Mouse (Mus musculus): ENCODE data around the gene Foxa1. TPM values are rescaled to one million over a fixed set of nuclear protein-coding genes. Genes with fewer than 3 reads are reported as not detected.

Gene Foxa1
- total and polyA plus RNA-seq, 3 experiments: not detected

DNA sequence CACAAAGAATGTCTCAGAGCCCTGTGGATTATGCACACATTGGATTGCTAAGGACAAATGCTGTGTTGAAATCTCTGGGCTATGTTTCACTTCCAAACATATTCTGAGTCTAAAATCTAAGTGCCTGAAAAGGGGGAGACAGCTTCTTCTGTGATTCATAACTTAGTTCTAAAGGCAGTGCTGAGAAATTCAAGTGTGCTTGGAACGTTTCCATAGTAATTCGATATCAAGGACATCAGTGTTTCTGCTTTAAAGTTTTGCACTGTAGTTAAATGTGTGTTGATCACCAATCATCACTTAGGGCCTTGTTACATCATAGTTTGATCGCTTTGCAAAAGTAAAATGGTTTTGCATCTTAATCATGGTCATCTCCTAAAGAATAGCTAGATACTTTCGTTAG, 37.0 kb downstream of the Foxa1 start:
- Histone ChIP-seq H3K27me3 (ENCODE audit: control insufficient read depth in 1 of 2, insufficient read depth in 2 of 2, low read length in 2 of 2) (no peaks in the 10 kb centered on the region), H3K9ac (ENCODE audit: control insufficient read depth, low read depth, low read length, poor library complexity, severe bottlenecking) (no peak overlapping the region), H3K4me3 (ENCODE audit: control insufficient read depth in 1 of 2, insufficient read depth in 1 of 2, low read depth in 2 of 2, low read length in 2 of 2) (no peak overlapping the region), H3K9me3 (replicated peaks; ENCODE audit: insufficient read depth, low read length) (no peaks in the 10 kb centered on the region), H3K4me1 (ENCODE audit: control insufficient read depth in 1 of 2, insufficient read depth in 2 of 2, low read length in 2 of 2) (no peaks in the 10 kb centered on the region), H3K36me3 (ENCODE audit: control insufficient read depth in 1 of 2, insufficient read depth in 2 of 2, low read length in 2 of 2) (no peaks in the 10 kb centered on the region), H3K79me2 (ENCODE audit: control insufficient read depth, insufficient read depth, low read length, poor library complexity) (no peaks in the 10 kb centered on the region), H3K27ac (ENCODE audit: control insufficient read depth, low read depth, low read length) (no peak overlapping the region)
- no peak for TF ChIP-seq USF2 (IDR thresholded peaks at IDR 0.05; ENCODE audit: borderline replicate concordance in 1 of 2, insufficient read depth in 1 of 2, low read depth in 1 of 2, low read length in 2 of 2)
- TF ChIP-seq POLR2AphosphoS2 (IDR thresholded peaks at IDR 0.05; ENCODE audit: low read length): no peak
- DNase-seq (ENCODE audit: low read depth, low spot score): no peak

DNA sequence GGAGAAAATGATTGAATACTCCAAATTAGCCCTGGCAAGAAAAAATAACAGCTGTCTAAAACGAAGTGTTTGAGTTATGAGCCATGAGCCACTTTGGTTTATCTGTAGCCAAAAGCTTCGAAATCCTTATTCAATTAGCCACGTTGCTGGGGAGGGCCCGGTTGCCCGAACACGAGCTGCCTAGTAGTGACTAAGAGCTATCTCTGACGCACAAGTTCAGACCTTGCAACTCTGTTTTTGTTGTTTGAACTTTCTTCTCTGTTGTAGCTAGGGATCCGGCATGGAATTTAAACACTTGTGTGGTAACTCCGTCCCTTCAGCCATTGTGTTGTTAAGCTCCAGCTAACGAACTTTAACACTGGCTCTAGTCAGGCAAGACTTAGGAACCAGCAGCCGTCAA, 37.8 kb downstream of the Foxa1 start:
- no peaks in the 10 kb centered on the region for H3K4me1 ChIP-seq (ENCODE audit: control insufficient read depth in 1 of 2, insufficient read depth in 2 of 2, low read length in 2 of 2)
- H3K27ac ChIP-seq (ENCODE audit: control insufficient read depth, low read depth, low read length): no peak overlapping the region
- TF ChIP-seq E2F4 (IDR thresholded peaks at IDR 0.05; ENCODE audit: borderline replicate concordance, low read depth, low read length): no peak
- TF ChIP-seq CTCF (IDR thresholded peaks at IDR 0.05 in 2 of 3, conservative IDR thresholded peaks at IDR 0.05 in 1 of 3; ENCODE audit: control insufficient read depth in 1 of 3, insufficient read depth in 1 of 3, low read depth in 2 of 3, low read length in 3 of 3, poor library complexity in 1 of 3, severe bottlenecking in 1 of 3): no peak
- no peak for TF ChIP-seq KAT2A (conservative IDR thresholded peaks at IDR 0.05; ENCODE audit: low read depth, low read length)
- no peak overlapping the region for H3K9ac ChIP-seq (ENCODE audit: control insufficient read depth, low read depth, low read length, poor library complexity, severe bottlenecking)
- H3K79me2 ChIP-seq (ENCODE audit: control insufficient read depth, insufficient read depth, low read length, poor library complexity): no peaks in the 10 kb centered on the region
- no peaks in the 10 kb centered on the region for H3K36me3 ChIP-seq (ENCODE audit: control insufficient read depth in 1 of 2, insufficient read depth in 2 of 2, low read length in 2 of 2)
- no peaks in the 10 kb centered on the region for H3K27me3 ChIP-seq (ENCODE audit: control insufficient read depth in 1 of 2, insufficient read depth in 2 of 2, low read length in 2 of 2)
- DNase-seq (ENCODE audit: low read depth, low spot score): no peak
- no peak overlapping the region for H3K4me3 ChIP-seq (ENCODE audit: control insufficient read depth in 1 of 2, insufficient read depth in 1 of 2, low read depth in 2 of 2, low read length in 2 of 2)
- no peaks in the 10 kb centered on the region for H3K9me3 ChIP-seq (replicated peaks; ENCODE audit: insufficient read depth, low read length)

DNA sequence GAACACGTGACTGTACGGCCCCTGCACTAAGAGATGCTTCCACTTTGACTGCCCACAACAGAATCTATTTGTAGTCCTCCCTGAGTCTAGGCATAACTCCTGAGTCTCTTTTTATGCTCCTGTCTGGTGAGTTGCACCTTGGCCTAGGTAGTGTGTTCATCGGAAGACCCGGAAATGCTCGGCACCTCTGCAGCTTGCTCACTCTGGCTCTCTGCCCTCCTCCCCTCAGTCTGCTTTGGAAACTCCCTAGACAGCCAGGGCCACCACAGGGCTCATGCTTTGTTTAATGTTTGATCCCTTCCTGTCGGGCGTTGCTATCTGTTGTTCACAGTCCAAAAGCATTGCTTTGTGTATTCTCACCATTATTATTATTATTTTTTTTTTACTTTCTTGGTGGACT, 41.4 kb downstream of the Foxa1 start:
- no peaks in the 10 kb centered on the region for H3K4me1 ChIP-seq (ENCODE audit: control insufficient read depth in 1 of 2, insufficient read depth in 2 of 2, low read length in 2 of 2)
- DNase-seq (ENCODE audit: low read depth, low spot score): no peak
- TF ChIP-seq USF1 (IDR thresholded peaks at IDR 0.05; ENCODE audit: low read depth, low read length) (no peak), ZMIZ1 (IDR thresholded peaks at IDR 0.05; ENCODE audit: low read depth, low read length) (no peak), MAFK (IDR thresholded peaks at IDR 0.05; ENCODE audit: borderline replicate concordance, low read depth, low read length) (no peak)

DNA sequence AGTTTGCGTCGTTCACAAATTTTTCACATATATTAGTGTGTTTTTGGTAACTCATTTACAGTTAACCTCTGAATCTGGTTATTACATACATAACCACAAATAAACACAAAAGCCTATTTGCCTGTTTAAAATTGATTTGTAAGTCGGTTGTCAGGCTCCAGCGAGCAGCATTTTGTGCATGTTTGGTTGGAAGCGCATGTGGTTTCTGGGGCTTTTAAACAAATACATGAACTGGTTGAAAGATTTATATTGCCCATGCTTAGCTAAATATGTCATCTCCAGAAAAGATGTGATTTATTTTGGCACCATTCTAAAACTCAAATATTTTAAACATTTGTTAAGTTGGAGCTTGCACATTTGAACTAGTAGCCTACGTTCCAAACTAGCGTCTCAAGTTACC, 46.5 kb downstream of the Foxa1 start:
- no peaks in the 10 kb centered on the region for H3K9me3 ChIP-seq (replicated peaks; ENCODE audit: insufficient read depth, low read length)
- H3K36me3 ChIP-seq (ENCODE audit: control insufficient read depth in 1 of 2, insufficient read depth in 2 of 2, low read length in 2 of 2): no peaks in the 10 kb centered on the region
- no peaks in the 10 kb centered on the region for H3K79me2 ChIP-seq (ENCODE audit: control insufficient read depth, insufficient read depth, low read length, poor library complexity)
- no peak overlapping the region for H3K4me3 ChIP-seq (ENCODE audit: control insufficient read depth in 1 of 2, insufficient read depth in 1 of 2, low read depth in 2 of 2, low read length in 2 of 2)
- no peak for TF ChIP-seq CHD1 (IDR thresholded peaks at IDR 0.05; ENCODE audit: low read depth, low read length)
- no peak for TF ChIP-seq NRF1 (IDR thresholded peaks at IDR 0.05; ENCODE audit: insufficient read depth, low read depth, low read length, poor library complexity, severe bottlenecking)
- TF ChIP-seq KAT2A (conservative IDR thresholded peaks at IDR 0.05; ENCODE audit: low read depth, low read length): no peak
- no peak for TF ChIP-seq POLR2AphosphoS5 (IDR thresholded peaks at IDR 0.05; ENCODE audit: borderline replicate concordance, low read depth, low read length)
- no peak for TF ChIP-seq RAD21 (IDR thresholded peaks at IDR 0.05; ENCODE audit: low read depth, low read length)
- TF ChIP-seq CHD2 (IDR thresholded peaks at IDR 0.05; ENCODE audit: low read length): no peak
- TF ChIP-seq GABPA (IDR thresholded peaks at IDR 0.05; ENCODE audit: low read depth, low read length): no peak
- TF ChIP-seq MAZ (IDR thresholded peaks at IDR 0.05; ENCODE audit: low read depth, low read length): no peak
- DNase-seq (ENCODE audit: low read depth, low spot score): no peak
- H3K27me3 ChIP-seq (ENCODE audit: control insufficient read depth in 1 of 2, insufficient read depth in 2 of 2, low read length in 2 of 2): no peaks in the 10 kb centered on the region
- H3K27ac ChIP-seq (ENCODE audit: control insufficient read depth, low read depth, low read length): no peak overlapping the region
- H3K4me1 ChIP-seq (ENCODE audit: control insufficient read depth in 1 of 2, insufficient read depth in 2 of 2, low read length in 2 of 2): no peaks in the 10 kb centered on the region
- H3K9ac ChIP-seq (ENCODE audit: control insufficient read depth, low read depth, low read length, poor library complexity, severe bottlenecking): no peak overlapping the region

More for the DNA sequence above, 41.4 kb downstream of the Foxa1 start:
- Histone ChIP-seq H3K36me3 (ENCODE audit: control insufficient read depth in 1 of 2, insufficient read depth in 2 of 2, low read length in 2 of 2) (no peaks in the 10 kb centered on the region), H3K4me3 (ENCODE audit: control insufficient read depth in 1 of 2, insufficient read depth in 1 of 2, low read depth in 2 of 2, low read length in 2 of 2) (no peak overlapping the region), H3K27me3 (ENCODE audit: control insufficient read depth in 1 of 2, insufficient read depth in 2 of 2, low read length in 2 of 2) (no peaks in the 10 kb centered on the region), H3K79me2 (ENCODE audit: control insufficient read depth, insufficient read depth, low read length, poor library complexity) (no peaks in the 10 kb centered on the region), H3K27ac (ENCODE audit: control insufficient read depth, low read depth, low read length) (no peak overlapping the region), H3K9ac (ENCODE audit: control insufficient read depth, low read depth, low read length, poor library complexity, severe bottlenecking) (no peak overlapping the region), H3K9me3 (replicated peaks; ENCODE audit: insufficient read depth, low read length) (no peaks in the 10 kb centered on the region)

Data from MEL (cell line).